Mouse (Mus musculus): ENCODE results near the gene Scube3. TPM values are rescaled to one million over a fixed set of nuclear protein-coding genes. Genes with fewer than 3 reads are reported as not detected.

The Scube3 gene
- polyA plus RNA-seq, 1 experiment from 2014 or later = 4.7 TPM

DNA sequence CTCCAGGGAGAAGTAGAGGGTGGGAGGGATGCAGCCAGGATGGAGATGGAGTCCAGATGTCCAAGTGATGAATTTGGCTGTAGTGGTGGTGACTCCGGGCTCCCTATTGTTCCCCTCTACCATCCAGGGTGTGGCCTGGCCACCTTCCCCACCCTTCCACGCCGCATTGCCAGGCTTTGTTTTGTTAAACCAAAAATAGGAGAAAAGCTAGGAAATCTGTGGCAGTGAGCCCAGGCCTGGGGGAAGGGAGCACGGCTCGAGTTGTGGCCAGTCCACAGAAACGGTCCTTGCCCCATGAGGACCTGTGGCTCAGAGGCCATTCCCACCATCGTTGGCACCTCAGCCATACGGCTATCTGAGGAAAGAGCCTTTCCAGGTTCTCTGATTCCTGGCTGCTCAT is 13.0 kb downstream of the Scube3 start:
- Histone ChIP-seq H3K4me1 (replicated peaks; ENCODE audit: control insufficient read depth, insufficient read depth, low read length) (no peaks in the 10 kb centered on the region), H3K9me3 (ENCODE audit: control insufficient read depth, low read length) (no peaks in the 10 kb centered on the region), H3K4me3 (replicated peaks; ENCODE audit: low read length) (no peak overlapping the region), H3K4me2 (ENCODE audit: low read length) (no peak overlapping the region), H3K27me3 (replicated peaks; ENCODE audit: control insufficient read depth, insufficient read depth, low read length) (no peaks in the 10 kb centered on the region), H3K27ac (ENCODE audit: low read length) (no peak overlapping the region), H3K36me3 (ENCODE audit: control insufficient read depth, insufficient read depth) (no peaks in the 10 kb centered on the region), H3K9ac (replicated peaks; ENCODE audit: low read depth, low read length) (no peak overlapping the region)
- no peak for ATAC-seq
- 78% methylated on average over 8 of the region's 8 CpGs for WGBS

DNA sequence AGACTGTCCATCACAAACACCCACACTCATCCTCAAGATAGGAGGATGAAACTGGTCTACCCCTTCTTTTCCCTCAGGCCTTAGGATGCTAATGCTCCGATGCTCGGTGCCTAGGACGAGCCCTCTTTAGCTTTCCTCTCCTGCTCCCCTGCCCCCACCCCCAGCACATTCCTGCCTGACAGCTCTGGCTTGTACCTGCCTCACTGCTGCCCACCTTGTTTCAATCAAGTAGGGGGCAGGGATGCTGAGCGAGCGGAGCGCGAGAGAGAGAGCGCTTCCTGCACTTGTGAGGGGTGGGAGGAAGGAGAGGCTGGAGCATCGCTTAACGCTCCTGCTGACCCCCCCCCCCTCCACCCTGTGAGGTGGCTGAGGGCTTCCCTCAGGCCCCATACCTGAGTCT is 18.4 kb downstream of the Scube3 start:
- H3K4me2 ChIP-seq (ENCODE audit: low read length) = no peak overlapping the region
- H3K27ac ChIP-seq (ENCODE audit: low read length) = no peak overlapping the region
- H3K36me3 ChIP-seq (ENCODE audit: control insufficient read depth, insufficient read depth) = 0 out of 2 replicates have a peak, but pooled peaks cover 2% of the 10 kb centered on the region
- 0 out of 2 replicates have a peak, but pooled peaks cover 2% of the 10 kb centered on the region for H3K27me3 ChIP-seq (replicated peaks; ENCODE audit: control insufficient read depth, insufficient read depth, low read length)
- no peak for ATAC-seq
- H3K4me1 ChIP-seq (replicated peaks; ENCODE audit: control insufficient read depth, insufficient read depth, low read length) = peaks cover 2% of the 10 kb centered on the region; the same call in 1 of the 2 replicates
- no peaks in the 10 kb centered on the region for H3K9me3 ChIP-seq (ENCODE audit: control insufficient read depth, low read length)
- no peak overlapping the region for H3K4me3 ChIP-seq (replicated peaks; ENCODE audit: low read length)
- 31% methylated on average over 10 of the region's 10 CpGs for WGBS
- H3K9ac ChIP-seq (replicated peaks; ENCODE audit: low read depth, low read length) = no peak overlapping the region

DNA sequence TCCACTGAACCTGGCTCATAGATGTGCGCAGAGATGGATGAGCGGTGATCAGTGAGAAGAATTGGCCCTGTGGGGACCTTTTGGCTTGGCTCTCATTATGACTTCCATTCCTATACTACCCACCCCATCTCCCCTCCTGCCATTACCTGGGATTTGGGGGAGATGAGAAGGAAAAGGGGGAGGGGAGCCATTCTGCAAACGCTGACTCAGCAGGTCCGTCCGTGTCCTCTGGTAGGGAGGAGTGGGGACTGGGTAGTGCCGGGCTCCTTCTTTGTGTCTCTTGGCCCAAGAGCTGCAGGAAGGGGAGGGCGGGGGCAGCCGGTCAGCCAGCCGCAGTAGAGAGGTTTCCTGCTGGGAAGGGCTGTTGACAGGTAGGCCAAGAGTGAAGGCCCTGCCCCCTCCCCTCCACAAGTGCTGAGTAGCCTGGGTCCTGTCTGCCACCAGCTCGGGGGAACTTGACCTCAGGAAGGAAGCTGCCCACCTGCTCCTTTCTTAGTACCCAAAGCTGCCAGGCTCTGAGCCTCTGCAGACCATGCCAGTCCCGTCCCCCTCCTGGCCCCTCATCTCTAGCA is 19.5 kb downstream of the Scube3 start:
- Histone ChIP-seq H3K36me3 (ENCODE audit: control insufficient read depth, insufficient read depth) (0 out of 2 replicates have a peak, but pooled peaks cover 2% of the 10 kb centered on the region), H3K27ac (ENCODE audit: low read length) (no peak overlapping the region), H3K27me3 (replicated peaks; ENCODE audit: control insufficient read depth, insufficient read depth, low read length) (0 out of 2 replicates have a peak, but pooled peaks cover 2% of the 10 kb centered on the region), H3K4me2 (ENCODE audit: low read length) (no peak overlapping the region), H3K9me3 (ENCODE audit: control insufficient read depth, low read length) (no peaks in the 10 kb centered on the region), H3K4me1 (replicated peaks; ENCODE audit: control insufficient read depth, insufficient read depth, low read length) (peaks cover 2% of the 10 kb centered on the region; the same call in 1 of the 2 replicates), H3K4me3 (replicated peaks; ENCODE audit: low read length) (no peak overlapping the region), H3K9ac (replicated peaks; ENCODE audit: low read depth, low read length) (no peak overlapping the region)
- 22% methylated on average over 11 of the region's 11 CpGs for WGBS
- ATAC-seq = no peak

DNA sequence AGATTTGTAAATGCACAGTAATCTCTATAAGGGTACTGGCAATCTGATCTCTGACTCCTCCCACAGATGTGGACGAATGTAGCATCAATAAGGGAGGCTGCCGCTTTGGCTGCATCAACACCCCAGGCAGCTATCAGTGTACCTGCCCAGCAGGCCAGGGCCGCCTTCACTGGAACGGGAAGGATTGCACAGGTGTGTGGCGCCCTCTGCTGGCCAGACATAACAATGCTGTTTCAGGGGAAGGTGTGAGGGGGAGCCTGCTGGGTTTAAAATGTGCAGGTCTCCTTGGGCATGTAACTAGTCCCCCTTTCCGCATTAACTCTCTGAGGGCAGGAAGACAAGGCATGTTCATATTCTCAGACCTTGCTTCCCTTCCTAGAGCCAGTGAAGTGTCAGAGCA is 21.7 kb downstream of the Scube3 start:
- Histone ChIP-seq H3K4me1 (replicated peaks; ENCODE audit: control insufficient read depth, insufficient read depth, low read length) (peaks cover 2% of the 10 kb centered on the region; the same call in 1 of the 2 replicates), H3K27ac (ENCODE audit: low read length) (no peak overlapping the region), H3K9ac (replicated peaks; ENCODE audit: low read depth, low read length) (no peak overlapping the region), H3K27me3 (replicated peaks; ENCODE audit: control insufficient read depth, insufficient read depth, low read length) (0 out of 2 replicates have a peak, but pooled peaks cover 2% of the 10 kb centered on the region), H3K4me3 (replicated peaks; ENCODE audit: low read length) (no peak overlapping the region), H3K9me3 (ENCODE audit: control insufficient read depth, low read length) (no peaks in the 10 kb centered on the region), H3K36me3 (ENCODE audit: control insufficient read depth, insufficient read depth) (0 out of 2 replicates have a peak, but pooled peaks cover 3% of the 10 kb centered on the region), H3K4me2 (ENCODE audit: low read length) (no peak overlapping the region)
- WGBS = 13% methylated on average over 6 of the region's 6 CpGs
- ATAC-seq = peak; percentile 63

DNA sequence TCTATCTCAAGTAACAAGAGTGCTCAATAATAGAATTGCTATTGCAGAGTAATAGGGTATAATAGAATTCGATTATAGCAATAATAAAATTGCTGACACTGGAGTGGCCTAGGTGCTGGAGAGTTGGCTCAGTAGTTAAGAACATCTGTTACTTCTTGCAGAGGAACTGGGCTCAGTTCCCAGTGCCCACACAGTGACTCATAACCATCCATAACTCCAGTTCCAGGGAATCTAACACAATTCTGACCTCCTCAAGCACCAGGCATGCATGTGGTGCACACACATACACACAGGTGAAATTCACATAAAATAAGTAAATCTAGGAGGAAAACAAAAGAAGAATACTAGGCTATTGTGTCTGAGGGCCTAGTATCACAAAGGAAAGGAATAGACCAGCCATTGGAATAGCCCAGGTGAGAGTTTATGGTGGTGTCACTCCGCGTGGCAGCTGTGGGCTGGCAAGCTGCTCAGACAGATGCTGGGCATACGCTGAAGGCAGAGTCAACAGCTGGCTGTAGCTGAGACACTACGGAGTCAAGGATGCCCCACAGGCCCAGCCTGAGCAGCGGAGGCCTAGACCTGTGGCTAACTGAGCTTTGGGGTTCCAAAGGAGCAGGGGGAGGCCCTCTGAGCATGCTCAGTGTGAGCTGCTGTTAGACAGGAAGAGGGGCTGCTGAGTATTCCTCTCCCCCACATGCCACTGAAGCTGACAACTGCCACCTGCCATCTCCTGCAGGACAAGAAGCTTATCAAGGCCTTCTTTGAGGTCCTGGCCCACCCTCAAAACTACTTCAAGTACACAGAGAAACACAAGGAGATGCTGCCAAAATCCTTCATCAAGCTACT is 28.7 kb downstream of the Scube3 start:
- Histone ChIP-seq H3K27me3 (replicated peaks; ENCODE audit: control insufficient read depth, insufficient read depth, low read length) (no peaks in the 10 kb centered on the region), H3K9ac (replicated peaks; ENCODE audit: low read depth, low read length) (no peak overlapping the region), H3K9me3 (ENCODE audit: control insufficient read depth, low read length) (no peaks in the 10 kb centered on the region), H3K27ac (ENCODE audit: low read length) (no peak overlapping the region), H3K36me3 (ENCODE audit: control insufficient read depth, insufficient read depth) (0 out of 2 replicates have a peak, but pooled peaks cover 2% of the 10 kb centered on the region), H3K4me3 (replicated peaks; ENCODE audit: low read length) (no peak overlapping the region), H3K4me2 (ENCODE audit: low read length) (no peak overlapping the region), H3K4me1 (replicated peaks; ENCODE audit: control insufficient read depth, insufficient read depth, low read length) (peaks cover 2% of the 10 kb centered on the region; the same call in 1 of the 2 replicates)
- no peak for ATAC-seq
- WGBS = 87% methylated on average over 6 of the region's 6 CpGs

DNA sequence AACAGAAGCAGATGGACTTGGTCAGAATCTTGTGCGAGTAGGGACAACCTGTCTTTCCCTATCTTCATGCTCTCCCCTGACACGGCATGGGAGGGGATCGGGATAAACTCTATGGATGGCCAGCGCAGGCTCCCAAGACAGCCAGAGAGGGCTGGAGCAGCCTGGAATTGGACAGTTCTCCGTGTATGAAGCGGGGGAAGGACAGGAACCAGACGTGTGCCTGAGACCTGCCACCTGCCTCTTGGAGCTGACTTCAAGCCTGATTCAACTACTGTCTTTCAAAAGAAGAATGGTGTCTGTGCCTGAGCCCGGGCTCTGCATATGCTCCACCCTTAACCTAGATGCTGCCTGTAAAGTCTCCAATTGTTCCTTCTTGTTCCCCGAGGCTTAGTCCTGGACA is 30.7 kb downstream of the Scube3 start:
- peaks cover 13% of the 10 kb centered on the region for H3K4me1 ChIP-seq (replicated peaks; ENCODE audit: control insufficient read depth, insufficient read depth, low read length)
- 72% methylated on average over 9 of the region's 9 CpGs for WGBS
- H3K9ac ChIP-seq (replicated peaks; ENCODE audit: low read depth, low read length) = no peak overlapping the region
- H3K36me3 ChIP-seq (ENCODE audit: control insufficient read depth, insufficient read depth) = 0 out of 2 replicates have a peak, but pooled peaks cover 2% of the 10 kb centered on the region
- H3K27me3 ChIP-seq (replicated peaks; ENCODE audit: control insufficient read depth, insufficient read depth, low read length) = no peaks in the 10 kb centered on the region
- no peak for ATAC-seq
- H3K9me3 ChIP-seq (ENCODE audit: control insufficient read depth, low read length) = no peaks in the 10 kb centered on the region
- H3K27ac ChIP-seq (ENCODE audit: low read length) = no peak overlapping the region
- H3K4me3 ChIP-seq (replicated peaks; ENCODE audit: low read length) = no peak overlapping the region
- H3K4me2 ChIP-seq (ENCODE audit: low read length) = no peak overlapping the region

DNA sequence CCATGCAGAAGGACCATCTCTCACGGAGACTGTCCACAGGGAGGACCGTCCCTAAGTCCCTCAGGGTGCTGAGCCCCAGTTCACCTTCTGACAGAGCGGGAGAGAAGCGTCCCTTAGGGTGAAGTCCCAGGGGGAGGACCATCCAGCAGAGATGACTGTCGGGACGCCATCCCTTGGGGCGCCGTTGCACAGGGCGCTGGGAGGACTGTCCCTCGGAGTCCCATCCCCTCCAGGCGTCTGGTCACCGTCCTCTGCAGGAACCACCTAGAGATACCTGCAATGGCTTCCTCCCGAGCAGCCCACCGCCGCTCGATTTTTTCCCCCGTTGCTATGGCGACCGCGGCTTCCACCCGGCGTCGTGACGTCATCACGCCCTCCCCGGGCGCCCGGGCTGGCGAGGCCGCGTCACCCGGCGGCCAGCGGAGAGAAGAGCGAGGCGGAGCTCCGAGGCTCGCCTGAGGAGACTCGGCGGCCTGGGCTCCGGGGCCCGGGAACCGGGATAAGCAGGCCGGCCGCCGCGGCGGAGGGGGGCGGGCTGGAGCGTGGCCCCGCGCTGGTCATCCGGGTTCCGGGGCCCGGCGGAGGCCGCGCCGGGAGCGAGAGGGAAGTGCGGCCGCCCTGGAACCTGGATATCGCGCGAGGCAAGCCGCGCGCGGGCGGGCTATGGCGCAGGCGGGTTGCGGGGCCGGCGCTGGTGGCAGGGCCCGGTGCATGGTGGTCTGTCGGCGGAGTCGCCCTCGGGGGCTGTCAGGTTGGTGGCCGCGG is 35.0 kb downstream of the Scube3 start, which contains the start of gene Zfp523:
TSS of gene Zfp523 (plus strand) at position 355 of the 765 bp plus-strand sequence.
- H3K4me3 ChIP-seq (replicated peaks; ENCODE audit: low read length) = peak within 1 kb of the TSS; percentile 82
- under 1% methylated on average over 69 of the region's 82 CpGs for WGBS
- H3K36me3 ChIP-seq (ENCODE audit: control insufficient read depth, insufficient read depth) = no peaks in the 10 kb centered on the region
- peak within 1 kb of the TSS; percentile 82 for H3K4me2 ChIP-seq (ENCODE audit: low read length)
- H3K4me1 ChIP-seq (replicated peaks; ENCODE audit: control insufficient read depth, insufficient read depth, low read length) = peaks cover 21% of the 10 kb centered on the region
- no peaks in the 10 kb centered on the region for H3K27me3 ChIP-seq (replicated peaks; ENCODE audit: control insufficient read depth, insufficient read depth, low read length)
- peak within 1 kb of the TSS; percentile 96 for H3K9ac ChIP-seq (replicated peaks; ENCODE audit: low read depth, low read length)
- ATAC-seq = peak; percentile 85
- H3K9me3 ChIP-seq (ENCODE audit: control insufficient read depth, low read length) = no peaks in the 10 kb centered on the region
- peak within 1 kb of the TSS; percentile 86 for H3K27ac ChIP-seq (ENCODE audit: low read length)

DNA sequence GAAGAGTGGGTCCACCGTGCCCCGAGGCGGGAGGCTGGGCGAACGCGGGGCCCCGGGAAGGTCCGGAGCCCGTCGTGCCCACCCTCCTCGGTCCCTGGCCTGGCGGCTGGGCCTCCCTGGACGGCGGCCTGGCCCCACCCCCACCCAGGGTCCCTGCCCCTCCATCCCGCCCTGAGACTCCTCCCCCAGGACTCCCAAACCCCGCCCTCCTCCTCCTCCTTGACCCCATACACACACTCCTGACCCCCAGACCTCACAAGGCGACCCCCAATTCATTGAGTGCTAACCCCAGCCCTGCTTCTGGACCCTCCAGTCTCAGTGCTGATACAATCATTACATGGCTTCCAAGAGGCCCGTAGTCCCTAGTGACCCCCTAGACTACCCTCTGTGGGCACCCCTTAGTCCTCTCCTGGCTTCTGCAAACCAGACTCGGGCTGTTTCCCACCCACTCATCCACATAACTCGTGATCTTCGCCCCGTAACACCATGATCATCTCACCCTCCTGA is 35.7 kb downstream of the Scube3 start:
- H3K36me3 ChIP-seq (ENCODE audit: control insufficient read depth, insufficient read depth) = no peaks in the 10 kb centered on the region
- ATAC-seq = peak; percentile 55
- peak overlapping the region; percentile 96 for H3K9ac ChIP-seq (replicated peaks; ENCODE audit: low read depth, low read length)
- H3K27ac ChIP-seq (ENCODE audit: low read length) = peak overlapping the region; percentile 86
- peak overlapping the region; percentile 82 for H3K4me2 ChIP-seq (ENCODE audit: low read length)
- no peaks in the 10 kb centered on the region for H3K9me3 ChIP-seq (ENCODE audit: control insufficient read depth, low read length)
- peaks cover 19% of the 10 kb centered on the region for H3K4me1 ChIP-seq (replicated peaks; ENCODE audit: control insufficient read depth, insufficient read depth, low read length)
- no peaks in the 10 kb centered on the region for H3K27me3 ChIP-seq (replicated peaks; ENCODE audit: control insufficient read depth, insufficient read depth, low read length)
- WGBS = 16% methylated on average over 8 of the region's 22 CpGs
- peak overlapping the region; percentile 82 for H3K4me3 ChIP-seq (replicated peaks; ENCODE audit: low read length)

Data from forebrain, embryonic 16.5 days (tissue).